Mouse (Mus musculus): ENCODE results near the gene Glb1. TPM values are rescaled to one million over a fixed set of nuclear protein-coding genes. Genes with fewer than 3 reads are reported as not detected.
"Not testable (repeated sequence)": the region's sequence is repeated elsewhere in the genome, so short reads cannot be mapped to it uniquely, and the experiment has no call there.

Gene Glb1
- polyA plus RNA-seq (2014; fragmentation: Nextera tagmentation; extraction: Ambion mirVana) = 21.9 and 26.6 TPM in 2 replicates

DNA sequence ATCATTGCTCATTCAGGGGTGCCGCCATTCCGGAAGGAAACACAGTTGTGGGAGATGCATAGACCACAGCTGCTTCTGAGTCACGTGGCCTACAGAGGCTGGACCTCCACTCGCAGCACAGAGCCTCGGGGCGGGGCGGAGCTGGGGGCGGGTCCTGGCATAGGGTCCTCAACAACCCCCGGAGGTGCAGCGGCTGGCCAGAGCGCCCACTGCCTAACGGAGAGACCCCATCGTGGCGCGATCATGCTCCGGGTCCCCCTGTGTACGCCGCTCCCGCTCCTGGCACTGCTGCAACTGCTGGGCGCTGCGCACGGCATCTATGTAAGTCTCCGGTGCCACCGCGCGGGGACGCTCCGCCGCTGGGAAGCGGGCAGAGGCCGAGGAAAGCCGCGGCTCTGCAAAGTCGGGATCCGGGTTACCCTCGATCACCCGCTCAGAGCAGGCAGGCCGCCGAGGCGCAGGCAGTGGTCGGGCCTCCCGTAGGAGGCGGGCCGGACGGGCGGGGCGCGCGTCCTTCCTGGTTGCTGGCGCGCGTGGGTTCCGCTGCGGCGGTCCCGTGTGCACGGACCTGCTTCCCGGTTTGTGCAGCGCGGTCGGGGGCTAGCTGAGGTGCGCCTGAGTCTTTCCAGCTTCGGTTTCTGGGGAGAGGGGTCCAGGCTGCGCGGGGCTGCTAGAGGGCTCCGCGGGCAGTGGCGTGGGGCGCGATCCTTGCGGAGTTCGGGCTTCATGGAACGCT lies at the start of gene Glb1, which contains the start of gene Tmppe:
TSS of gene Glb1 (plus strand) at position 128 of the 736 bp plus-strand sequence.
TSS of gene Tmppe (plus strand) at position 157 of the 736 bp plus-strand sequence.
- WGBS = under 1% methylated on average over 58 of the region's 73 CpGs
- ATAC-seq (ENCODE audit: low FRiP score) (peak; percentile 99), DNase-seq (ENCODE audit: low spot score) (peak; percentile 92)
- Histone ChIP-seq H3K4me1 (replicated peaks; ENCODE audit: control insufficient read depth, insufficient read depth, low read length) (no peaks in the 10 kb centered on the region), H3K9ac (ENCODE audit: low read depth, low read length) (peak within 1 kb of the TSS; percentile 70), H3K36me3 (ENCODE audit: control insufficient read depth, insufficient read depth, low read length) (0 out of 2 replicates have a peak, but pooled peaks cover 8% of the 10 kb centered on the region), H3K4me3 (ENCODE audit: low read depth, low read length) (peak within 1 kb of the TSS; percentile 86), H3K27me3 (ENCODE audit: control insufficient read depth, insufficient read depth, low read length) (no peaks in the 10 kb centered on the region), H3K27ac (ENCODE audit: low read depth, low read length) (peak within 1 kb of the TSS; percentile 80), H3K4me2 (replicated peaks; ENCODE audit: low read depth, low read length) (peak within 1 kb of the TSS; percentile 79), H3K9me3 (ENCODE audit: control insufficient read depth, low read length) (no peaks in the 10 kb centered on the region)

DNA sequence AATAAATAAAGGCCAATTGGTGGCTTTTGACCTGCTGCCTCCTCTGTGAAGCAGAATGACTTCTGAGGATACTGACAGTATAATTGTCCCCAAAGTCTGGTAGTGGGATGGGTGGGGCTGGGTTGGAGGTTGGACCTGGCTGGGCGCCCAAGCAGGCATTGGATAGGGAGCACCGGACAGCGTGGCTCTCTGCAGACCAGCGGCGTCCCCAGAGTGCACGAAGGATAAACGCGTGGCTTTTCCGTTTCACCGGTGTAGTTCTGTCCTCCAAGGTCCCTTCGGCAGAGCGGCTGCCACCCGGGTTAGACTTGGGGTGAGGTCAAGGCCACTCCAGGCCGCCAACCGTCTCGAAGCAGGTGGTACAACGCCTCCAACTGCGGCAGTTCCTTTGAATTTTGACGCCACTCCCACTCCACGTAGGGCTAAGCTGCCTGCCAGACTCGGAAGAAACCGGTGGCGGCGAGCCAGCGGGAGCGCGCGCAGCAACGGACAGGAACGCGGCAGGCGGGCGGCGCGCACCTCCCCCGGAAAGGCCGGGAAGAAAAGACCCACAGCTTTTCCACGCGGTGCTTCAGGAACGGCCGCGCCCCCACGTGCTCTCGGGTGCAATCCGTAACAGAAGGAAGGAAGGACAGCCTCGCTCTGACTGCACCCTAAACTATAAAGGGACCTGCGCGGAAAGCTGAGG lies 32.9 kb upstream of the Glb1 start:
- Histone ChIP-seq H3K4me1 (replicated peaks; ENCODE audit: control insufficient read depth, insufficient read depth, low read length) (no peaks in the 10 kb centered on the region), H3K27ac (ENCODE audit: low read depth, low read length) (no peak overlapping the region), H3K36me3 (ENCODE audit: control insufficient read depth, insufficient read depth, low read length) (no peaks in the 10 kb centered on the region), H3K9me3 (ENCODE audit: control insufficient read depth, low read length) (no peaks in the 10 kb centered on the region), H3K27me3 (ENCODE audit: control insufficient read depth, insufficient read depth, low read length) (peaks cover 2% of the 10 kb centered on the region; the same call in 1 of the 2 replicates), H3K9ac (ENCODE audit: low read depth, low read length) (peak overlapping the region; percentile 44), H3K4me3 (ENCODE audit: low read depth, low read length) (peak overlapping the region; percentile 38), H3K4me2 (replicated peaks; ENCODE audit: low read depth, low read length) (peak overlapping the region; percentile 59)
- peak; percentile 71 for DNase-seq (ENCODE audit: low spot score)
- ATAC-seq (ENCODE audit: low FRiP score) = peak; percentile 81
- 1% methylated on average over 48 of the region's 48 CpGs for WGBS

DNA sequence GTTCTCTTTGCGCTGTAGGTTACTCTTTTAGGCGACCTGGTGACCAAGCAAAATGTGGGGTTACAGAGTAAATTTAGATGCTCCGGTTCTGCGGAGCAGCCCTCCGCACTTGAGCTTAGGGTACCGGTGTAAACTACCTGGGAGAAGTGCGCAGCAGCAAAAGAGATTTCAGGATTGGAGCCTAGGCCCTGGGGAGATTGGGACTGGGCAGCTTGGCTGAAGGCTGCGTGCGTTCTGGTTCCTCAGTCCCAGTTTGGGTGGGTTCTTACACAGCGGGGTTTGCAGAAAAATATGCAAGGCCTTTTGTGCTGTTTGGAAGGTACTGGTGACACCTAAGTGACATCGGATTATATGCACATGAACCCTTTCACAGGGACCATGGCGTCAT lies 32.4 kb upstream of the Glb1 start:
- H3K4me3 ChIP-seq (ENCODE audit: low read depth, low read length) = peak overlapping the region; percentile 38
- H3K36me3 ChIP-seq (ENCODE audit: control insufficient read depth, insufficient read depth, low read length) = no peaks in the 10 kb centered on the region
- peak overlapping the region; percentile 44 for H3K9ac ChIP-seq (ENCODE audit: low read depth, low read length)
- H3K4me1 ChIP-seq (replicated peaks; ENCODE audit: control insufficient read depth, insufficient read depth, low read length) = no peaks in the 10 kb centered on the region
- 15% methylated on average over 12 of the region's 12 CpGs for WGBS
- H3K27me3 ChIP-seq (ENCODE audit: control insufficient read depth, insufficient read depth, low read length) = peaks cover 2% of the 10 kb centered on the region; the same call in 1 of the 2 replicates
- DNase-seq (ENCODE audit: low spot score) (no peak), ATAC-seq (ENCODE audit: low FRiP score) (peak; percentile 38; the same call in 1 of the 2 replicates)
- peak overlapping the region; percentile 59 for H3K4me2 ChIP-seq (replicated peaks; ENCODE audit: low read depth, low read length)
- no peaks in the 10 kb centered on the region for H3K9me3 ChIP-seq (ENCODE audit: control insufficient read depth, low read length)
- no peak overlapping the region for H3K27ac ChIP-seq (ENCODE audit: low read depth, low read length)

DNA sequence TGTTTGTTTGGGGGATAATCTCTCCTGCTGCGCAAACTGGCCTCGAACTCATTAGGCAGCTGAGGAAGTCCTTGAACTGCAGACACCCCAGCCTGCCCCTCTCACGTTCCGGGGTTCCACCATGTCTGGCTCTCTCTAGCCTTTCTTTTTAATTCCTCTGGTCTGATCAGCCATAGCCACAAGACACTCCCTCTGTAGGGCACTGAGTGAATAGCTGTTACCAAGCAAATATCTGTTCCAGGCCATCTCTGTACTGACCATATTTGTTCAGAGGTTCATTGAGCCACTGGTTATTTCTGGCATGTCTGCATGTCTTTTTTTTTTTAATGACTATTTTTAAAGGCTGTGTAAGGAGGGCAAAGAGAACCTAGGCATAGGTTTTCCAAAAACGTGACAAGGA lies 31.5 kb upstream of the Glb1 start:
- 53% methylated on average over 5 of the region's 5 CpGs for WGBS
- not testable (repeated sequence) for H3K4me1 ChIP-seq (replicated peaks; ENCODE audit: control insufficient read depth, insufficient read depth, low read length); H3K27me3 ChIP-seq (ENCODE audit: control insufficient read depth, insufficient read depth, low read length); H3K9me3 ChIP-seq (ENCODE audit: control insufficient read depth, low read length); ATAC-seq (ENCODE audit: low FRiP score); H3K36me3 ChIP-seq (ENCODE audit: control insufficient read depth, insufficient read depth, low read length); H3K4me3 ChIP-seq (ENCODE audit: low read depth, low read length); H3K27ac ChIP-seq (ENCODE audit: low read depth, low read length); H3K4me2 ChIP-seq (replicated peaks; ENCODE audit: low read depth, low read length); DNase-seq (ENCODE audit: low spot score); H3K9ac ChIP-seq (ENCODE audit: low read depth, low read length)

DNA sequence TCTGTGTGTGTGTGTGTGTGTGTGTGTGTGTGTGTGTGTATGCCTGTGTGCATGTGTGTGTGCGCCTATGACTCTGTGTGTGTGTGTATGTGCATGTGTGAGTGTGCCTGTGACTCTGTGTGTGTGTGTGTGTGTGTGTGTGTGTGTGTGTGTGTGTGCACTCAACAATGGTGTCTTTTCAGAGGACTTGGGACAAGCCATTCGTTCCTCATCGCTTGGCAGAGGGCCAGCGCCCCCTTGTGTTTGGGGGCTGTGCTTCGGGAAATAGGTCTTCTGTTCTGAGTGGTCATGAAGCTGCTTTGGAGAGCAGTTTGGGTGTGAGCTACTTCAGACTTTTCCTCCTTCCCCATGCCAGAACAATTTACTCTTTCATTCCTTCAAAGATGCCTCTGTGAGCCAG lies 29.2 kb upstream of the Glb1 start:
- ATAC-seq (ENCODE audit: low FRiP score); H3K4me3 ChIP-seq (ENCODE audit: low read depth, low read length); H3K27ac ChIP-seq (ENCODE audit: low read depth, low read length); DNase-seq (ENCODE audit: low spot score); H3K4me1 ChIP-seq (replicated peaks; ENCODE audit: control insufficient read depth, insufficient read depth, low read length); H3K36me3 ChIP-seq (ENCODE audit: control insufficient read depth, insufficient read depth, low read length); H3K27me3 ChIP-seq (ENCODE audit: control insufficient read depth, insufficient read depth, low read length); H3K9ac ChIP-seq (ENCODE audit: low read depth, low read length); H3K9me3 ChIP-seq (ENCODE audit: control insufficient read depth, low read length); H3K4me2 ChIP-seq (replicated peaks; ENCODE audit: low read depth, low read length): not testable (repeated sequence)
- 27% methylated on average over 5 of the region's 5 CpGs for WGBS

DNA sequence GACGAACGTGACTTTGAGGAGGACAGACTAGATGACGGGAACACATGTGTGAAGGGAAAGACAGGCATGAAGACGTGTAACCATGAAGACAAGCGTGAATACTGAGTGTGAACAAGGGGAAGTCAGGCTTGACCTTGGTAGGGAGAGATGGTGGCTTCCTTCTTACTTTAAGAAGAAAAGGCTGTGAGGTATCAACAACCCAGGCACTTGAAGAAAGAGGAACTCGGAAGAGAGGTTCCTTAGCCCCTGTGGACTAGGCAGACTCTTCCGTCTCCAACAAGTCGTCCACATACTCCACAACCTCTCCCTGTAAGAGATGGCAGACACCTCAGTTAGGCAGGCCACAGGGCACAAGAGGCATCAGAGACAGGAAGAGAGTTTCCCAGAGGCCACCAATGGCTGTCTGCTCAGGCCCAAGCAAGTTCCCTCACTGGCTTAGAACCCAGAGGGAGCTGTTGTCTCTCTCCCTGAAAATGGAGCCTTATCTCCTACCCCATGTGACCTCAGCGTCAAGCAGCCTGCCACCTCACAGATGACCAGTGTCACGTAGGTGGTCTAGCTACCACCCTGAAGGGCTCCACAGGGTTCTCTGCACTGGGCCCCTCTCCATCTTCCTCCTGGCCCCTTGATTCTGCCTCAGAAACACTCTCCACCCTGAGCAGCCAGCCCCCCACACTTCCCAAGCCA lies 25.5 kb upstream of the Glb1 start:
- ATAC-seq (ENCODE audit: low FRiP score) = no peak
- WGBS = 90% methylated on average over 10 of the region's 10 CpGs
- DNase-seq (ENCODE audit: low spot score) = no peak
- no peaks in the 10 kb centered on the region for H3K9me3 ChIP-seq (ENCODE audit: control insufficient read depth, low read length)
- H3K27ac ChIP-seq (ENCODE audit: low read depth, low read length) = no peak overlapping the region
- no peaks in the 10 kb centered on the region for H3K27me3 ChIP-seq (ENCODE audit: control insufficient read depth, insufficient read depth, low read length)
- H3K36me3 ChIP-seq (ENCODE audit: control insufficient read depth, insufficient read depth, low read length) = no peaks in the 10 kb centered on the region
- no peak overlapping the region for H3K4me2 ChIP-seq (replicated peaks; ENCODE audit: low read depth, low read length)
- no peak overlapping the region for H3K4me3 ChIP-seq (ENCODE audit: low read depth, low read length)
- H3K4me1 ChIP-seq (replicated peaks; ENCODE audit: control insufficient read depth, insufficient read depth, low read length) = no peaks in the 10 kb centered on the region
- H3K9ac ChIP-seq (ENCODE audit: low read depth, low read length) = no peak overlapping the region

DNA sequence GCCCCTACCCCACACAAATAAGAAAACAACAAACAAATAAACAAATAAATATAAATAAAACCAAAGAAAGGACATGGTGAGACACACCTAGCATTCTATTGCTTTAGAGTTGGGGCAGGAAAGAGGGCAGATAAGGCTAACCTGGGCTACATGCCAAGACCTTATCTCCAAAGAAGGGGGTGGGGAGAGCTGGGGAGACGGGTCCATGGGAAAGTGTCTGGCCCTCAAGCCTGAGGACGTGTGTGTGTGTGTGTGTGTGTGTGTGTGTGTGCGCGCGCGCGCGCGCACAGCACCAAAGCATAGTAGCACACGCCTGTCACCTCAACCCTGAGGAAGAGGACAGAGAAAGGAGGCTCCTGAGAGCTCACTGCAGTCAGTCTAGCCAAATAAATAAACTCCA lies 23.7 kb upstream of the Glb1 start:
- Histone ChIP-seq H3K9ac (ENCODE audit: low read depth, low read length) (no peak overlapping the region), H3K36me3 (ENCODE audit: control insufficient read depth, insufficient read depth, low read length) (no peaks in the 10 kb centered on the region), H3K27me3 (ENCODE audit: control insufficient read depth, insufficient read depth, low read length) (no peaks in the 10 kb centered on the region), H3K4me2 (replicated peaks; ENCODE audit: low read depth, low read length) (no peak overlapping the region), H3K27ac (ENCODE audit: low read depth, low read length) (no peak overlapping the region), H3K4me1 (replicated peaks; ENCODE audit: control insufficient read depth, insufficient read depth, low read length) (no peaks in the 10 kb centered on the region), H3K4me3 (ENCODE audit: low read depth, low read length) (no peak overlapping the region), H3K9me3 (ENCODE audit: control insufficient read depth, low read length) (no peaks in the 10 kb centered on the region)
- WGBS = 96% methylated on average over 10 of the region's 10 CpGs
- no peak for DNase-seq (ENCODE audit: low spot score)
- no peak for ATAC-seq (ENCODE audit: low FRiP score)

DNA sequence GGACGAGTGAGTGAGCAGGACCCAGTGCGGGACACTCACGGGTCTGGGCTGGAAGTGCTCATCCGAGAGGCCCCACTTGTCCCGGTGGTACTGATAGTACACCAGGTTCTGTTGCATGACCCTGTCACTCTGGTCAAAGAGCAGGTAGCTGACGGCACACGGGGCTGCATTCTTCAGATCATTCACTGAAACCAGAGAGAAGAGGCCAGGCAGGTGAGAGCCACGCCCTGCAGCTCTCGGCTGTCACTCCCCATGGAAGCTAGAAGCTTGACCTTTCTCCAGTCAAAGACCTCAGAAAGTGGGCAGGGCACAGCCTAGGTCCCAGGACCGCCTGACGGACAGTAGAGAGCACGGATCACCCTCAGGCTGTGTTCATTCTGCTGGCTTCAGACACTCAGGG lies 21.0 kb upstream of the Glb1 start:
- no peak overlapping the region for H3K4me3 ChIP-seq (ENCODE audit: low read depth, low read length)
- no peaks in the 10 kb centered on the region for H3K4me1 ChIP-seq (replicated peaks; ENCODE audit: control insufficient read depth, insufficient read depth, low read length)
- H3K27me3 ChIP-seq (ENCODE audit: control insufficient read depth, insufficient read depth, low read length) = no peaks in the 10 kb centered on the region
- H3K36me3 ChIP-seq (ENCODE audit: control insufficient read depth, insufficient read depth, low read length) = no peaks in the 10 kb centered on the region
- H3K9me3 ChIP-seq (ENCODE audit: control insufficient read depth, low read length) = no peaks in the 10 kb centered on the region
- H3K27ac ChIP-seq (ENCODE audit: low read depth, low read length) = no peak overlapping the region
- DNase-seq (ENCODE audit: low spot score) (no peak), ATAC-seq (ENCODE audit: low FRiP score) (no peak)
- H3K4me2 ChIP-seq (replicated peaks; ENCODE audit: low read depth, low read length) = no peak overlapping the region
- WGBS = 85% methylated on average over 12 of the region's 12 CpGs
- H3K9ac ChIP-seq (ENCODE audit: low read depth, low read length) = no peak overlapping the region

All from hindbrain, embryonic 11.5 days (tissue).